Mouse (Mus musculus) Patski (cell line): Measurements from ENCODE around the gene Gm17334. TPM values are rescaled to one million over a fixed set of nuclear protein-coding genes. Genes with fewer than 3 reads are reported as not detected.
"Not testable (repeated sequence)": the region's sequence is repeated elsewhere in the genome, so short reads cannot be mapped to it uniquely, and the experiment has no call there.

Experiments used
- ATAC-seq: fragments of 100-300 bp; one replicate; pipeline ENCODE4 v1.8.0; 2021
- CTCF ChIA-PET: fragments of 350-600 bp; sonication (Branson Sonifier 250); formaldehyde crosslinking; loops from one replicate; lab custom pipeline; 2022; ENCODE audit warnings: inconsistent platforms; lab: Charles Lee
- POLR2A ChIA-PET: fragments of 350-600 bp; sonication (Branson Sonifier 250); formaldehyde crosslinking; loops from one replicate; lab custom pipeline; 2022; ENCODE audit warnings: antibody characterized with exemption, inconsistent platforms; lab: Charles Lee
- DNase-seq: peaks from one replicate; pipeline ENCODE4 v3.0.0-alpha.2; 2011; ENCODE audit warnings: low read depth, low spot score
- H3K27me3 ChIP-seq: fragments of 371-371 bp; one replicate; pipeline ENCODE4 v1.5.1; 2021
- CTCF ChIP-seq: fragments of 100-300 bp; IDR thresholded peaks from one replicate; pipeline ENCODE4 v1.5.1; 2021
- in situ Hi-C: fragments of 300-500 bp; cut with MboI; formaldehyde crosslinking; loops from 3 replicates; pipeline ENCODE4 v1.11.1; 2018; ENCODE audit warnings: low pct_unique_long_range_greater_than_20kb, mixed read lengths
- polyA plus RNA-seq: library from polyadenylated mRNA; unstranded; gene quantifications from one replicate; pipeline ENCODE4 v1.2.3, GENCODE M21; 2021

Gene Gm17334
- polyA plus RNA-seq, 1 experiment from 2014 or later, result 0.44 TPM

DNA sequence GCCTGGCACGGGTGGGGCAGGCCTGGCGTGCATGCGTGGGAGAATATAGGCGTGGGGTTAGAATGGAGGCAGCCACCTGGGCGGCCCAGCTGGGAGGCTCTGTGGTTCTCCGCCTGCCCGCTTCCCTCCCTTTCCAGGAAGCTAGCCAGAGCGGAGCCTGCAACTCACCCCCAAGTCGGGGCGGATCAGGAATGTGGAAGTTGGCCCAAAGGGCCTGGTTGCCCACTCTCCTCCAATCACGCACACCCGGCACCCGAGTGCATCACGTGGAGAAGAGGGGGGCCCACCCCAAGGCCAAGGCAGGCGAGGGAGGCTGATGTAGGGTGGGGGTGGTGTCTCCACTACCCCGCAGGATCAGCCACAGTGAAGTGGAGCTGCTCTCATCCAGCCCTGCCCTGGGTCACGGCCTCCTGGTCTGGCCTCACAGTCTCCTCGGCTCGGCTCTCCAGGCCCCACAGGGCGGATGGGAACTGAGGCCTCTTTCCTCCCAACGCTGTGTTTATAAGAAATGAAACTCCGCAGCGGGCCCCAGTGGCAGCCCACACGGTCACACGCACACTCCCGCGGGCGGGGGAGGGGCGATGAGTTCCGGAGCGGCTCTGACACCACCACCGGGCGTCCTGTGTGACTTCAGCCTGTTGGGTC, 9.4 kb downstream of the Gm17334 start:
- CTCF ChIA-PET, result interaction anchor here (0.9 to 3.6 kb wide), 5 partner anchors 13 to 86 kb away, joined by 3 to 25 read pairs (median 3); no protein-coding TSS in a partner anchor
- in situ Hi-C loops, result loop anchor here (10.0 kb wide), 1 partner anchor 301 kb away; the partner anchor contains the start of gene Pdlim4
- DNase-seq, result no peak

GRCm38 (mm10) chr11:53762827-53763495, 10.0 kb downstream of the Gm17334 start:
- no peaks in the 10 kb centered on the region for H3K27me3 ChIP-seq
- ChIA-PET POLR2A (interaction anchor here (0.7 to 3.5 kb wide), 4 partner anchors 9 to 77 kb away, joined by 3 to 15 read pairs (median 5); partner anchors contain the start of gene Gm17334), CTCF (interaction anchor here (0.9 to 3.6 kb wide), 5 partner anchors 13 to 87 kb away, joined by 3 to 25 read pairs (median 3); no protein-coding TSS in a partner anchor)
- ATAC-seq, result no peak
- no peak for DNase-seq
- TF ChIP-seq CTCF, result no peak
- in situ Hi-C loops, result loop anchor here (10.0 kb wide), 1 partner anchor 302 kb away; the partner anchor contains the start of gene Pdlim4

More for the DNA sequence above, 9.4 kb downstream of the Gm17334 start:
- peak; percentile 66 for ATAC-seq
- POLR2A ChIA-PET, result interaction anchor here (1.4 to 3.5 kb wide), 4 partner anchors 9 to 77 kb away, joined by 4 to 15 read pairs (median 6); partner anchors contain the start of gene Gm17334
- H3K27me3 ChIP-seq, result no peaks in the 10 kb centered on the region
- no peak for TF ChIP-seq CTCF

- H3K27me3 ChIP-seq, result no peaks in the 10 kb centered on the region
- DNase-seq (no peak), ATAC-seq (no peak)
- no peak for TF ChIP-seq CTCF
- in situ Hi-C loops, result loop anchor here (10.0 kb wide), 1 partner anchor 302 kb away; the partner anchor contains the start of gene Pdlim4
- CTCF ChIA-PET, result interaction anchor here (0.9 to 3.6 kb wide), 6 partner anchors 24 to 98 kb away, joined by 3 to 25 read pairs (median 4); no protein-coding TSS in a partner anchor
- POLR2A ChIA-PET, result interaction anchor here (0.7 to 3.5 kb wide), 6 partner anchors 10 to 78 kb away, joined by 3 to 15 read pairs (median 4); partner anchors contain the start of gene Gm17334
These were observed 10.6 kb downstream of the Gm17334 start for GRCm38 (mm10) chr11:53762426-53762825.

- no peak for TF ChIP-seq CTCF
- DNase-seq (peak; percentile 74), ATAC-seq (peak; percentile 52)
- POLR2A ChIA-PET, result interaction anchor here (0.8 to 3.5 kb wide), 3 partner anchors 12 to 40 kb away, joined by 3 to 15 read pairs (median 3); no protein-coding TSS in a partner anchor
- CTCF ChIA-PET, result interaction anchor here (0.9 to 3.6 kb wide), 7 partner anchors 11 to 99 kb away, joined by 3 to 25 read pairs (median 4); partner anchors contain the start of gene Gm17334
- no peaks in the 10 kb centered on the region for H3K27me3 ChIP-seq
- in situ Hi-C loops, result loop anchor here (10.0 kb wide), 1 partner anchor 303 kb away; the partner anchor contains the start of gene Pdlim4
These were observed 11.2 kb downstream of the Gm17334 start for GRCm38 (mm10) chr11:53761822-53762221.

DNA sequence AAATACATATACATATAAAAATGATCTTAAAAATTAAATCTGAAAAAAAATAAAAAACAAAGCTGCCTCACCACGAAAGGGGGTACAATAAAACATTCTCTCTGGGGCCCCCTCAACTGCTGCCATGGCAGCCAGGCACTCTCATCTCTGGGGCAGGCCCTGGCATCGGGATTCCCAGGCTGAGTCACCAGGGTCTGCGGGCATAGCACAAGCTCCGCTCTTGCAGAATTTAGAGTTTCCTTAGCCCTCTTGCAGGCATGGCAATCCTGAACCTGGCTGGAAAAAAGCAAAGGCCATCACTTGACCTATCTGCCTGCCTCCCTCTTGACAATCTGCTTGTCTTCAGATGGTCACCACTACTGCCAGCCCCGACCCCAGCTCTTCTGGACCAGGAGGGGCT, 11.7 kb downstream of the Gm17334 start:
- no peaks in the 10 kb centered on the region for H3K27me3 ChIP-seq
- in situ Hi-C loops, result loop anchor here (10.0 kb wide), 1 partner anchor 304 kb away; the partner anchor contains the start of gene Pdlim4
- CTCF ChIA-PET, result interaction anchor here (1.0 to 3.6 kb wide), 6 partner anchors 11 to 99 kb away, joined by 3 to 25 read pairs (median 4); partner anchors contain the start of gene Gm17334
- TF ChIP-seq CTCF, result no peak
- DNase-seq, result no peak
- POLR2A ChIA-PET, result interaction anchor here (0.8 kb wide), 1 partner anchor 88 kb away, joined by 5 read pairs; no protein-coding TSS in a partner anchor
- no peak for ATAC-seq

DNA sequence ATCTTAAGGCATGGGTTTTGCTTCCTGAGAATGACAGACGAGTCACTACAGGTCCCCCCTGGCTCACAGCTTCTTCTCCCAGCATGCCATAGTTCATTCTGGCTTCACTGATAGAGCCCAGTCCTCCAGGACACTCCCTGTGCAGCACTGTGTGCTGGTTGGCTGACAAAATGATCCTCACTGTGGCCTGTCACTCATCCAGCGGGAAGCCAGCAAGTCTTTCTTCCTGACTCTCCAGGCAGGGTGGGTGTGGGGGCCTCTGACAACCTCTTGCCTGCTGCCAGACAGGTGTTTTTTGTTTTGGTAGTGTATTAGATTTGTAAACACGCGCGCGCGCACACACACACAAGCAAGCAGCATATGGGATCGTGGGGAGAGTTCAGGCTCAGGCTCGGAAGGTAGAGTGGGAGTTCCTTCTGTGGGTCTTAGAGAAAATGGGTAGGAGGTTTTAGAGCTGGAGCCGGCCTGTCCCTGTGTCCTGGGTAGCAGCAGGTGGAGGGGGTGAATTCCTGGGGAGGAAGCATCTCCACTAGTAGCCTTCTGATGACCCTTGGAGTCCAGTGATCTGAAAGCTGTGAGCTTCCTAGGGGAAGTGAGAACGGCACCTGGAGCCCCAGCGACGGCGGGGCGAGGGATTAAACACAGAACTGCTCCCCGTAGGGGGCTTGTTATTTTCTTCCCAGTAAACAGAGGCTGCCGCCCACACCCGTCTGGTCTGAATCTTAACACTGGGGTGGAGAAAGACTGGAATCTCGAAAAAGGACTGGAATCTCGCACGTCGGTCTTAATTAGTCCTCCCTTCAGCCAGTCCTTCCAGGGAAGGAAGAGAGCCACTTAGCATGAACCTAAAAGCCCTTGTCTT, 13.2 kb downstream of the Gm17334 start:
- in situ Hi-C loops, result loop anchor here (10.0 kb wide), 1 partner anchor 305 kb away; the partner anchor contains the start of gene Pdlim4
- CTCF ChIA-PET, result no interaction called here

DNA sequence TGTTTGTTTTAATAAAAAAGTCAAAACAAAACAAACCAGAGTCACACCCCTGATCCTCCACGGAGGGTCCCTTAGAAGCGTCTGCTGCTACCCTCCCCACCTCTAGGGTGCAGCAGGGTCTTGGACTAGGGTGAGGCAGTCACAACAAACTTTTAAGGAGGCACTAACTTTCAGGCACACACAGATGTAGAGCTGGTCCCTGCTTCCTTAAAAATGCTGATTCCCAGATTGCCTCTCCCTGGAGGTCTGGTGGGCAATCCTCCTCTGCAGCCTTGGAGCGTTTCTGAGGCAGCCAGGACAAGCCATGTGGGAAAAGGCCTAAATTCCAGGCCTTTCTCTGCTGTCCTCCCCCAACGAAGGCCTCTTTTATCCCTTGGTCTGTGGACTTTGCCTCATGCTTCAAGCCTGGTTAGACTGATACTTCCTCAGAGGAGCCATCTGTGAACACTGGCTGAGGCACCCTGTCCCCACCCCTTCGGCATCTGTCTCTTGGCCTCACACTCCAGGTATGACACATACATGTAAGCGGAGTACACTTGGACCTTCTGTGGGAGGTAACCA, 14.1 kb downstream of the Gm17334 start:
- no peak for ATAC-seq
- DNase-seq, result no peak
- H3K27me3 ChIP-seq, result no peaks in the 10 kb centered on the region
- CTCF ChIA-PET, result interaction anchor here (1.0 to 3.3 kb wide), 5 partner anchors 21 to 94 kb away, joined by 4 to 29 read pairs (median 4); no protein-coding TSS in a partner anchor
- POLR2A ChIA-PET, result no interaction called here
- TF ChIP-seq CTCF, result peak; percentile 60
- in situ Hi-C loops, result no loop called here

More for the DNA sequence above, 13.2 kb downstream of the Gm17334 start:
- POLR2A ChIA-PET, result no interaction called here
- DNase-seq, result no peak
- ATAC-seq, result no peak
- H3K27me3 ChIP-seq, result no peaks in the 10 kb centered on the region
- TF ChIP-seq CTCF, result no peak

DNA sequence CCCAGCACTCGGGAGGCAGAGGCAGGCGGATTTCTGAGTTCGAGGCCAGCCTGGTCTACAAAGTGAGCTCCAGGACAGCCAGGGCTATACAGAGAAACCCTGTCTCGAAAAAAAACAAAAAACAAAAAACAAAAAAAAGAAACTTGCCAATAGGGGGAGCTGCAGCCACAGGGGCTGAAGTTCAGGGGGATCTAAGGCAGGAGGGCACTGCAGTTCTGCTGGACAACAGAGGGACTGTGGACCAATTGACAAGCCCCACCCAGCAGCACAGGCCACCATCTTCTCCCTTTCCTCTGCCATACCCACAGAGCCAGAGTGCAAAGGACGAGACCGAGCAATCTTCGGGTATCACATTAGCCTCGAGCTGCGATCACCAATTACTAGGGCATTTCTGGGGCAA, 15.0 kb downstream of the Gm17334 start:
- DNase-seq, H3K27me3 ChIP-seq, ATAC-seq, in situ Hi-C loops: not testable (repeated sequence)
- CTCF ChIA-PET, result interaction anchor here (0.8 to 3.3 kb wide), 10 partner anchors 20 to 97 kb away, joined by 3 to 29 read pairs (median 4); no protein-coding TSS in a partner anchor
- TF ChIP-seq CTCF, result peak; percentile 68
- POLR2A ChIA-PET, result interaction anchor here (0.5 kb wide), 1 partner anchor 129 kb away, joined by 4 read pairs; no protein-coding TSS in a partner anchor
